Mouse (Mus musculus) layer of hippocampus, adult 9-11 months (tissue): ENCODE data around the gene Bicc1.

Experiments
- DNase-seq: peaks from one replicate; pipeline ENCODE4 v3.0.0; 2022

Bicc1 gene

DNA sequence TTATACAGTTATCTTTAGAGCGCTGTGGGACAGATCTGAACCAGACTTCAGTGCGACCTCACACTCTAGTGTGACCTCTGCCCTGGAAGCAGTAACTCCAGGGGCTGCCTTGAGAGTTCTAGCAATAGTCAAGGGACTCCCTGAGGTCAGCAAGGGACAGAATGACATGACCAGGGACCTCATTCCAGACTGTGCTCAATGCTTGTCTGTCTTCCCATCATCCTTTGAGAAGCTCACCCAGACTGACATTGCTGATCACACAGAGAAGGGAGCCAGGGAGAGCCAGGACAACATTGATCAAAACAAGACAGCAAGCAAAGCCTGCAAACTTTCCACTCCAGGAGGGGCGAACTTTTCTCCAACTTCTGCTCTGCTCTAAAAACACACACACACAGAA, 38.7 kb downstream of the Bicc1 start:
- no peak for DNase-seq

GRCm38 (mm10) chr10:71120121-71120768, 39.3 kb downstream of the Bicc1 start:
- DNase-seq, result no peak

DNA sequence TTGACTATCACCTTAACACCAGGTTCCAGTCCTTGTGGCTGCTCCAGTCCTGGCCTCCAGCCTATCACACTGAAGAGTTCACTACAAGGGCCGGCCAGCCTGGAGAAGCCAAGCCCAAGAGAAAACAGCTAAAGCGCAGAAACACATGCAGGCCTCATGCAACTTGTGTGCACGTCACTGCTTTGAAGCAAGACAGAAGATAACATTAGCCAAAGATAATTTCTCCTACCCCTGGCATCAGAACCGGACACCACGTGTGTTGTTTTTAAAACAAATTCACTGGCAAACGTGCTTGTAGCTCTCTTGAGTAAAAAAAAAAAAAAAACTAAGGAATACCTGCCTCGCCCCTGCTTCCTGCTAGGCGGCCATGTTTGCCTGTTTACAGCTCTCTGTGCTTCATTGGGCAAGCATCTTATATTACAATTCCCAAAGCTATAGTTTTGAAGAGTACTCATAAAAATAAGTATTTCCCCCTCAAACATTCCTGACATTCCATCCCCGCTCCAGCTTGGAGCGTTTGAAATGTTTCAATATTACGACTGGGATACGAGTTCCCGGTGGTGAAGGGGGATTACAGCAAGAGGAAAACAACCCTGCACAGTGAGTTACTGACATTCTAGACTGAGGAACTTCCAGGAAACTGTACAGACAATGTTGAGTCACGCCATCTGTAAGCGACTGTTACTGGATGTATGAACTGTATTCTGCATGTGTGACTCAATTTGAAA, 40.2 kb downstream of the Bicc1 start:
- no peak for DNase-seq

- DNase-seq, result no peak
These were observed 41.7 kb downstream of the Bicc1 start for GRCm38 (mm10) chr10:71117766-71118165.

DNA sequence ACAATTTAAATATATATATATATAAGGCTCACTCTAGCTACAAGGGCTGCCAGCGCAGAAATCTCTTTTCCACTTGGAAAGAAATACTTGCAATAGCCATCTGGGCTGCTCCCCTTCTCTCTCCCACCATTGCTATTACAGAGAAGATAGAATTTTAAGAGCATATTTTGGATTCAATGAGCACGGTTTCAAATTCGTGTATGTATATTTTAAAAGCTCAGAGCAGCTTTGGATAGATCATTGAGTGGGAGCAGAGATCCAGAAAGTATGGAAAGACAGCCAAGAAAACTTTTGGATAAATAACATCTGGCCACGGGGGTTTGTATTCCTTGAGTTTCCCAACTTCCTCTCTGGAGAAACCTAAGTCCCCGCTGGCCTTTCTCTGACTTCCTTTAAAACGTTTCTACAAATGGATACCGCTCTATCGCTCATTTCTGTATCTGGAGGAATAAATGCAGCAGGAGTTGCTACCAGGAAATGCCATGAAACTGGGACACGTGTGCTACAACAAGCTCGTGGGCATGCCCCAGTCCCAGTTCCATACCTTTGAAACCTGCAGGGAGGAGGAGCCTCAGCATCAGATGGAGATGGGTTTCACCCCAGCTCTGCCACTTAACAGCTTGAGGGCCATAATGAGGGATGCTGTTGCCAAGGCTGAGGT, 45.1 kb downstream of the Bicc1 start:
- DNase-seq, result peak; percentile 51

DNA sequence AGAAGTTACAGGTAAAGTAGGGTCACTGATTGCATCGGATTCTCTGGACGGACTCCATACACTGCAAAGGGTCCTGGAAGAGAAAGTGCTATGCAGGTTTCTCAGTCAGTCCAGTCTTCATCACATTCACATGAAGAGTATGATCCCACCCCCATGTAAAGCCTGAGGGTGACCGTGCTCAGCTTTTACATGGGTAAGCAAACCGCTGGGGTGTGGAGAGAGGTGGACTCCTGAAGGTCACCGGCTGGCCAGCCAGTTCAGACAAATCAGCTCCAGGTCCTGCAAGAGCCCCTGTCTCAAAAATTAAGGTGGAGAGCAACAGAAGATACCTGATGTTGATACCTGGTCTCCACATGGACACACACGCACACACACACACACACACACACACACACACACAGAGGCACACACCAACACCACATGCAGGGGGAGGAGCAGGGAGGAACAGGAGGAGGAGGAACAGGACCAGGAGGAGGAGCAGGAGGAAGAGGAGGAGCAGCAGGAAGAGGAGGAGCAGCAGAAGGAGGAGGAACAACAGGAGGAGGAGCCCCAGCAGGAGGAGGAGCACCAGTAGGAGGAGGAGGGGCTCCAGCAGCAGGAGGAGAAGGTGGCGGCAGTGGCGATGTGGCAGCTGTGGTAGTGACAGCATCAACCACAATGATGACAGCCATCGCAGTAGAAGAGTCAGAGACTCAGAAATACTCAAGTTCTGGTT, 52.9 kb downstream of the Bicc1 start:
- DNase-seq, result no peak

- no peak for DNase-seq
These were observed 54.7 kb downstream of the Bicc1 start for GRCm38 (mm10) chr10:71104791-71105190.

DNA sequence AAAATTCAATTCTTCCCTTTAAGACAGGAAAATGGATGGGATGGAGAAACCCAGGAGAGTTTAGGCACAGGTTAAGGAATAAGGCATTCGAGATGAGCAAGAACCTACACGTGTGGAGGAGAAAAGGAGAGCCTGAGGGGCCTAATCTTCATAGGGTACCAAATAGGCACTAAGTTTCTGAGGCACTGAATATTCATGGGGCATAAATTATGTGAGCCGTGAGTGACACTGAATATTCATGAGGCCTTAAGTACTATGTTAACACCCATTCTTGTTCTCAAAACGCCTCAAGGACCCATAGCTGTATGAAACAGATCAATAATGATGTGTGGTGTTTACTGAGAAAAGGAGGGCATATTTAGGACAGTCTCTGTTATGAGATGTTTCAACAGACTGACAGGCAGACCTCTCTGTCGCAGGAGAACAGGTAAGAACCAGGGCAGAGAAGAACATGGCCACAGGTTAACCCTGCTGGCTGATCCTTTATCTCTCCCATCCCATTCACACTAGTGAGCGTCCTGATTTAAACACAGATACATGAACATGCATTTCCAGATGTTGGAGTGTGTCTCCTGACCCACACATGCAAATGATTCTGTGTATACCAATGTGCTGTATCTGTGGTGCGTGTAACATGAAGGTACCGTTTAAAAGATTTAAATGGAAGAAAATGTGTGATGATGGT, 58.5 kb downstream of the Bicc1 start:
- DNase-seq, result no peak

DNA sequence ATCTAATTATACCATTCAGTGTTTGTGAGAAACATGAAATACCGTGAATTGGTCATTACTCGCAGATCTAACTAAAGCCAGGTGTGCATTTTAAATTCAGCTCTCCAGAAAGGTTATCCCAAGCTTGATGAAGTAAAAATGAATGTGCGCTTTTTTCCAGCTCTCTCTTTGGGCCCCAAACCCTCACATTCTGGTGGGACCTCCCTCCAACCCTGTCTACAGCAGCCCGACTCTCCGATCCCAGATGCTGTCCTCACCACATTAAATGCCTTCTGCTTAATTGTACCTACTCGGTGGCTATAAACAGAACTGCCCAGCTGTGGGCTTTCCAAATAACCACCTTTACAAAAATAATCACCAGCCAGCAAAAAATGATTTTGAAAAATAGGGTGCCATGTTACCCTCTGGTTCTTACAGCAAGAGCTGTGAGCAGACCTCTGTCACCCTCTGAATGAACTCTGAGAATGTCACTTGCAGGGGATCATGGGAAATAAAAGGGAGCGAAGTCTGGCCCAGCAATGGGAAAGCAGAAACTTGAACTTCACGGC, 64.7 kb downstream of the Bicc1 start:
- no peak for DNase-seq

DNA sequence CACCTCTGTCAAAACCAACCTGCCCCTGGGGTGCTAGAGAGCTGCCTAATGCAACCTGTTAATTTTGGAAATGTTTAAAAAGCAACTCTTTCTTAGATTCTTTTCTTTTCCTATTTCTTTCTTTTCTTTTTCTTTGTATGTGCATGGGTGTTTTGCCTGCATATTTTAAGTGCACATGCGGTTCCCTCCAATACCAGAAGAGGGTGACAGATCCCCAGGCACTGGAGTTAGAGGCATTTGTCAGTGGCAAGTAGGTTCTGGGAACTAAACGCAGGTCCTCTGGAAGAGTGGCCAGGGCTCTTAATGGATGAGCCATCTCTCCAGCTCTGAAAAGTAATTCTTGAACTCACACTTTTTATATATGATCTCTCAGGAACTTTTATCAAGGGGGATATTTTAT, 66.2 kb downstream of the Bicc1 start:
- DNase-seq, result no peak

GRCm38 (mm10) chr10:71087359-71087716, 72.2 kb downstream of the Bicc1 start:
- DNase-seq, result no peak

DNA sequence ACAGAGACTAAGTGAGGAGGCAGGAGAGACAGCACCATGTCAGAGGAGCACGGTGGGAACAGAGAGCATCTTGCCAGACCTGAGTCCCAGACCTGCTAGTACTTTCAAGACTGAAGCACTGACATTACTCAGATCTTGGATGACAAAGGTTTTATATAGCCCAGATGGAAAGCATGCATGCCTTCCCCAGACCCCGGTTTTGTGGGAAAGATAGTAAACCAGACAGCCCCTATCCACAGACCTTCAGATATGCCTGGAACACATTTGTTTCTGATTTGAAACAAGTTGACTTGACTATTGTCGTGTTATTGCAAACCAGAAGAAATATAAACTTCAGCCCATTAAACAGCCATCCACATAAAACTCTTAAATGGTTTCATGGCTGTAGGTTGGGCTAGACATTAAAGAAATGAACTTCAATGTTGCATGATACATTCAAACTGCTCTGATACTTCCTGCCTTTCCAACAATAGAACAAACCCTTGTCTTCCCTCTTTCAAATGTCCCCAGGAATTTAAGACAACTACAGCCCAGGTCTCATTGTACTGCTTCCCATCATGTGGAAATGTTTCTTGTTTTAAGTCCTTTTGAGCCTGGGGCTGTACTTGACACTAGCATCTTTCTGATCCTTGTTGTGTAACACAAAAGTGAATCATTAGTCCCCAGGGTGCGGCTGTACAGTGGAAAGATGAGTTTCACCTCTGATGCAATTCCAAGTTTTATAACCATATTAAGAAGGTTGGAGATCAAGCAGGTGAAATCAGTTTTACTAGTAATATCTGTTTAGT, 72.7 kb downstream of the Bicc1 start:
- DNase-seq, result no peak

GRCm38 (mm10) chr10:71082986-71083385, 76.5 kb downstream of the Bicc1 start:
- no peak for DNase-seq

DNA sequence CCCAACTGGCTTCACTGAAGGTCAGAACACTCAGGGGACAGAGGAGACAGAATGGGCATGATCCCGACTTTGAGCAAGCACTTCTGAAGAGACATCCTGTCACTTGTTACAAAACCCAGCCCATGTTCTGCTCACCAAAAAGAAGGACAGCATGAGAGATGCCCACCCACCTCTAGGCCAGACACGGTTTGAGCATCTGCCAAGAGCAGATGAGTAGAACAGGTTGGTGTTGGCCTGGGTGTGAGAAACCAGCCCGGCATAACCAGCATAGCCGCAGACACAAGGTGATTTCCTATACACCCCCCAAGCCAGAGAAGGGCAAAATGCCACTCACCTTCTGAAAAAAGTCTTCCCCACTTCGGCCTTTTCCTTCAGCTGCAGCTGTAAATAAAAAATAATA, 80.6 kb downstream of the Bicc1 start:
- no peak for DNase-seq

- DNase-seq, result no peak
These were observed 94.5 kb downstream of the Bicc1 start for GRCm38 (mm10) chr10:71065009-71065408.

- DNase-seq, result no peak
These were observed 94.9 kb downstream of the Bicc1 start for GRCm38 (mm10) chr10:71064576-71064975.

DNA sequence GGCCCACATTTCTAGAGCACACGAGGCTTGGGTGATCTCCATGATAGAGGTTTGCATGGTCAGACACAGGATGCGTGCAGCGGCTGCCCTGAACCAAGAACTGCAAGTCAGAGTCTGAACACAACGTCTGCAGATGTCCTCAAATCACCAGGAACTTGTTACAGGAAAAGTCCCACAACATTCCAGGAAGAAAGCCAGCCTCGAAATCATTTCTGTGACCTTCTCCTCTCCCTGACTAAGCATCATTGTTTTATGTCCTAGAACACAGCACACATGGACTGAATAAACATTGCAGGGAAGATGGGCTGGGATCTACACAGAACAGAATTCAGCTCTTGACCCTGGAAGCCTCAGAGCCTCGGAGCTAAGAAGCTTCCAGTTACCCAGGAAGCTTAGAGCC, 97.3 kb downstream of the Bicc1 start:
- no peak for DNase-seq

- no peak for DNase-seq
These were observed 99.2 kb downstream of the Bicc1 start for GRCm38 (mm10) chr10:71060269-71060668.

DNA sequence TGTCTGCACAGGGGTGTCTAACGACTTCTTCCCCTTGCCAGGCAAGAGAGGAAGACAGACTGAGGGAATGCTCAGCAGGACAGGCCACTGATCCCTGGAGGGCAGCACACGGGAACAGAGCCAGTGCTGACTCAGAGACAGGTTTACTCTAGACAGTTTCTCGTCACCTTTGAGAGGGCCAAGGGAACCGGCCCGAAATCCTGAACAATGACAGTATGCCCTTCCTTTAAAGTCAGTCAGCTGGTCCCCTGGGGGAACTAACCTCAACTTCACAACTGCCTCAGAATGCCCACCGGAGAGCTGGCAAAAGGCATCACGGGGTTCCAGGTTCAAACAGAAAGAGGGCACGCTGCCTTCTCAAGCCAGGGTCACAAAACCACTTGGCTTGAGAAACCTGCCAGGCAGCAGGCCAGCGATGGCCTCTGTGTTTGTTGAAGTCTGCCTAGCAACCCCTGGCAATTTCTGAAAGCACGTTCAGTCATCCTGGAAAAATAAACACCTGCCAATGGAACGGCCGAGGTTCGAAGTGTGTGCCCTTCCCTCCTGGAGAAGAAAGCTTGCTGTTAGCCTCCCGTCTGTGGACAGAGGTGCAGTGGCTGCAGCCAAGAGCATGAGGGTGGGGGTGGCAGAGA, 100.8 kb downstream of the Bicc1 start:
- no peak for DNase-seq

DNA sequence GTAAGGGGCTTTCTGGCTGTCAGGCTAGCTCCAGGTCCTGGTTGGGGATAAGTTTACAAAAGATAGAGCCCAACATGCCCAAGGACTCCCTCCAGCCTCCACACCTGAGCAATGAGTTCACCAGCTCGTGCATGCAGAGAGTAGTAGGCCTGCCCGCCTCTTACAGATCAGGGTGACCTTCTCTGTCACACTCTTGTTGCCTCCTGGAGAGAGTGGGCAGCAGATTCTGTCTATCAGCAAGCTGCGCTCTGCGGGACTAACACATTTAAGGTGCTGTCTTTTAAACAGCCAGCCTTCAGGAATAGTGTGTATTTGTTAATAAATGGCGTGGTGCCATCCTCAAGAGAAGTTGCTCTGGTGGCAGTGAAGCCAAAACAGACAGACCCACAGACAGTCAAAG, 101.4 kb downstream of the Bicc1 start:
- no peak for DNase-seq

- no peak for DNase-seq
These were observed 106.8 kb downstream of the Bicc1 start for GRCm38 (mm10) chr10:71052748-71053147.
